Mouse (Mus musculus) erythroblast, embryonic 14.5 days (primary cell): ENCODE measurements around the gene Tmod4. TPM values are rescaled to one million over a fixed set of nuclear protein-coding genes. Genes with fewer than 3 reads are reported as not detected.

ENCODE experiments used
- H3K27me3 ChIP-seq: 2 replicates; pipeline ENCODE4 v1.6.1; 2012; ENCODE audit warnings: inconsistent platforms; ENCODE audit not compliant: control insufficient read depth
- H3K36me3 ChIP-seq: 2 replicates; pipeline ENCODE4 v1.6.1; 2012; ENCODE audit warnings: mild to moderate bottlenecking, inconsistent platforms; ENCODE audit not compliant: control insufficient read depth
- H3K4me1 ChIP-seq: 2 replicates; pipeline ENCODE4 v1.6.1; 2012; ENCODE audit warnings: inconsistent platforms; ENCODE audit not compliant: control insufficient read depth
- H3K4me3 ChIP-seq: replicated peaks from 2 replicates; pipeline ENCODE3; 2012; ENCODE audit warnings: moderate library complexity, mild to moderate bottlenecking, inconsistent platforms
- H3K9me3 ChIP-seq: 2 replicates; pipeline ENCODE4 v1.6.1; 2012; ENCODE audit warnings: low read length, inconsistent platforms, mixed read lengths; ENCODE audit not compliant: control insufficient read depth
- GATA1 ChIP-seq: IDR thresholded peaks from 2 replicates; pipeline ENCODE4 v1.6.1; 2012; ENCODE audit warnings: low read length, inconsistent platforms, mixed read lengths
- TAL1 ChIP-seq: IDR thresholded peaks from 3 replicates; pipeline ENCODE4 v1.6.1; 2012; ENCODE audit warnings: low read length, inconsistent platforms, mixed read lengths
- polyA plus RNA-seq: library from polyadenylated mRNA; stranded (reverse); fragments of >175 nt; gene quantifications from 2 replicates; pipeline ENCODE4 v1.2.3, GENCODE M21; 2012

The Tmod4 gene
- polyA plus RNA-seq, 1 experiment: not detected

DNA sequence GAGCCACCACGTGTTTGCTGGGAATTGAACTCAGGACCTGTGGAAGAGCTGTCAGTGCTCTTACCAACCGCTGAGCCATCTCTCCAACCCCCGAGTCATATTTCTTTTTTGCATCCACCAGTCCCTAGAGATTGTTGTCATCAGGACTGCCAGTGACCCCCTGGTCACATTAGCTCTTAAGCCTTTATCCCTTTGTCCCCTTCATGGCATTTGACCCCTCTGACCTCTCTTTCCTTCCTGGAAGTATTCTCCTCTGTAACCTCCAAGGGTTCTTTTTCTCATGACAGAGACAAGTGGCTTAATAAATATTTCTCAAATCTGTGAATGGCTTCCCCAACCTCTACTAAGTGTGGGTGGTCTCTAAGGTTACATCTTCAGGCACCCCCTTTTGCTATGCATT lies 23.6 kb downstream of the Tmod4 start:
- no peaks in the 10 kb centered on the region for H3K36me3 ChIP-seq
- no peak for TF ChIP-seq GATA1
- no peak for TF ChIP-seq TAL1
- H3K4me1 ChIP-seq: peaks cover under 1% of the 10 kb centered on the region; the same call in 1 of the 2 replicates
- peaks cover 13% of the 10 kb centered on the region for H3K27me3 ChIP-seq
- no peak overlapping the region for H3K4me3 ChIP-seq
- no peaks in the 10 kb centered on the region for H3K9me3 ChIP-seq

DNA sequence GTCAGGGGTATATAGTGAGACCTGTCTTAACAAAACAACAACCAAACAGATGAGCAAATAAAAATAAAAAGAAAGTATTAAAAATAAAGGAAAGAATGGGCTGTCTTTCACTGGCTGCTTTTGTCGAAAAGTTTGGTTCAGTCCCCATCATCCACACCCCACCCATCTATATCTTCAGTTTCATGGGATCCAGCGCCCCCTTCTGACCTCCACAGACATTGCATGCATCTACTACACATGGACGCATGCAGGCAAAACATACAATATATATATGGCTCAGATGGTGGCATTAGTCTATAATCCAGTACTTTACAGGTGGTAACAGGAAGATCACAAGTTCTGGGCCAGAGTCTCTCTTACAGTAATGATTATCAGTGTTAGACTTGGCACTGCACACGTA lies 29.6 kb downstream of the Tmod4 start:
- H3K27me3 ChIP-seq: peaks cover 14% of the 10 kb centered on the region
- H3K36me3 ChIP-seq: no peaks in the 10 kb centered on the region
- no peaks in the 10 kb centered on the region for H3K9me3 ChIP-seq
- no peak for TF ChIP-seq TAL1
- no peak for TF ChIP-seq GATA1
- no peaks in the 10 kb centered on the region for H3K4me1 ChIP-seq
- H3K4me3 ChIP-seq: no peak overlapping the region

DNA sequence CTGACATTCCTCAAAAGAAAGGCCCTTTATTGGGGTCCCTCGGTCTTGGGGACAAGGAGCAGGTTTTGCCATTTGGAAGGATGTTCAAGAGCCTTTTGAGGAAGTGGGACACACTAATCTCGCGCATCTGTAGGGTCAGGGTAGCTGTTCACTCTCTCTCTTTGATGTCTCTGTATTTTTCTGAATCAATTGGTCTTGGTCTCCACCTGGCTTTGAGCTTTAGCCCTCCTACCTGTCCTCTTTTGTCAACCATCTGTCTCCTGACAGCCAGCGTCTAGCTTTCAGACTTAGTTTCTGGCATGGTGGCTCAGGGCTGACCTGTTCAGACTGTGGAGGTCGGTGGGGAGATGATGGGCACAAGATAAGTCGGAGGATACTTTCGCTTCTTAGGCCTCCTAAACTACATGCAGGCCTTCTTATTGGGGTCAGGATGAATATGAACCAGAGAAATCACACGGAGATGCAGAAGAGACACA lies 35.3 kb downstream of the Tmod4 start:
- H3K9me3 ChIP-seq: peaks cover 3% of the 10 kb centered on the region; the same call in 1 of the 2 replicates
- peaks cover 63% of the 10 kb centered on the region for H3K27me3 ChIP-seq
- TF ChIP-seq GATA1 (peak; percentile 53; the same call in 1 of the 2 replicates), TAL1 (no peak)
- no peaks in the 10 kb centered on the region for H3K36me3 ChIP-seq
- H3K4me1 ChIP-seq: peaks cover 25% of the 10 kb centered on the region
- peak overlapping the region; percentile 72 for H3K4me3 ChIP-seq

- no peaks in the 10 kb centered on the region for H3K36me3 ChIP-seq
- TF ChIP-seq GATA1 (no peak), TAL1 (no peak)
- peaks cover 28% of the 10 kb centered on the region for H3K4me1 ChIP-seq
- H3K9me3 ChIP-seq: peaks cover 3% of the 10 kb centered on the region; the same call in 1 of the 2 replicates
- H3K27me3 ChIP-seq: peaks cover 67% of the 10 kb centered on the region
- H3K4me3 ChIP-seq: peak within 1 kb of the TSS; percentile 72
Measured at GRCm38 (mm10) chr3:95159987-95160963, 36.0 kb downstream of the Tmod4 start, which contains the start of gene Sema6c. Gene Sema6c, plus strand, starts transcription at chr3:95160457.

DNA sequence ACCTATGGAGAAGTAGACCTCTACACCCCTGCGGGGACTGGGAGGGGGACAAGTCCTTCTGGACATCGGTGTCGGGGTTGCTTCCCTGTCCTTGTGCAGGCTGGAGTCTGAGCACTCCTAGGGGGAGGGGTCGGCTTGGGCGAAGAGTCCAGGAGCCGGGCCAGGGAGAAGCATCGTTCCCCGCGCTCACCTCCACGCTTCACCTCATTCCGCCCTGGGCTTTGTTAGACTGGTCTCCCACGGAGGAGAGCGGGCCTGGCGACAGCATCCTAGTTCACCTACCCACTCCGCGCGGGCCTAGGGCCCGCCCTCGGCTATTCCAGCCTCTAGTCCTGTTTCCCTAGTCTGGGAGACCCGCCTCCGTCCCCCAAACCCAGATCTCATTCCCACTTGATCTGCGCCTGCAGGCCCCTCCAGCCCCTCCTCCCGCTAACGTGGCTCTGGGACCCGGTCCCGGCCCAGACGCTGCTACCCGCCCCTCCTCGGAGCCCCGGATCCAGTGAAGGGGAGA lies 36.8 kb downstream of the Tmod4 start:
- TF ChIP-seq TAL1 (no peak), GATA1 (no peak)
- Histone ChIP-seq H3K9me3 (peaks cover 3% of the 10 kb centered on the region; the same call in 1 of the 2 replicates), H3K4me3 (peak overlapping the region; percentile 72), H3K27me3 (peaks cover 67% of the 10 kb centered on the region), H3K4me1 (peaks cover 28% of the 10 kb centered on the region), H3K36me3 (no peaks in the 10 kb centered on the region)

- no peak for TF ChIP-seq TAL1
- no peak for TF ChIP-seq GATA1
- Histone ChIP-seq H3K4me1 (peaks cover 28% of the 10 kb centered on the region), H3K9me3 (peaks cover 3% of the 10 kb centered on the region; the same call in 1 of the 2 replicates), H3K27me3 (peaks cover 68% of the 10 kb centered on the region), H3K36me3 (no peaks in the 10 kb centered on the region), H3K4me3 (no peak overlapping the region)
Measured at GRCm38 (mm10) chr3:95161618-95162344, 37.5 kb downstream of the Tmod4 start.

GRCm38 (mm10) chr3:95162345-95162628 lies 38.0 kb downstream of the Tmod4 start:
- H3K9me3 ChIP-seq: peaks cover 3% of the 10 kb centered on the region; the same call in 1 of the 2 replicates
- peaks cover 28% of the 10 kb centered on the region for H3K4me1 ChIP-seq
- H3K36me3 ChIP-seq: no peaks in the 10 kb centered on the region
- H3K4me3 ChIP-seq: no peak overlapping the region
- TF ChIP-seq TAL1 (no peak), GATA1 (no peak)
- H3K27me3 ChIP-seq: peaks cover 69% of the 10 kb centered on the region

DNA sequence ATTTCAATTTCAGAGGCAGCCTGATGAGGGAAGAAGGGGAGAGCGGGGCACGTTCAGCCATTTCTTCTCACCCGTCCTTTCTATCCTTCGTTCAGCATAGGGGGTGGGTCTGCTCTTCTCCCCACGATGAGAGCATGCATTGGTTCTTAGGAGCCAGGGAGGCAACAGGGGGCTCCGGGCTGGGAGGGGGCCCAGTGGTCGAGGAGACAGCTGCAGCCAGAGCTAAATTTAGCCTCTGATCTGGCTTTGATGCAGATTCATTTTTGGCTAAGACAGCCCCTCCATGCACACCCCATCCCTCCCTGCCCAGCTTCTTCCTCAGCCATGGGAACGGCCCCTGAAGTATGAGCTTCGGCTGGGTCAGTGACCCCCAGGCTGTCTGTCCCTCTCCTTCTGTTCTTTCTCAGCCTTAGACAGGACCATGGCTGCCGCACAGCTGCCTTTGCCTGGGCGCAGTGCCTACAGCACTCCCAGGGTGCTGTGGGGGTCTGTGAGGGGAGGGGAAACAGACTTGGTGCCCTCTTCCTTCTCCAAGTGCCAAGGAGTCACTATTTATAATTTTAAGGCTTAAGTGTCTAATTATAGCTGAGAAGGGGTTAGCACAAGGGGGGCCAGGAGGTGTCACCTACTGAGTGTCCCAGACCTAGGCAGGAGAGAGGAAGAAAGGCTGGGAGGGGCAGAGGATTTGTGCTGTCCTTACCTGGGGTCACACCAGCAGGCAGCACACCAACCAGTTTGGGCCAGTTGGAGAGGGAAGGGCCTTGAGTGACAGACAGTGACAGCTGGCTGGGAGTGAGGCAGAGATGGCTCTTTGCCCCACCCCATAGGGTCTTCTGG lies 39.4 kb downstream of the Tmod4 start:
- H3K27me3 ChIP-seq: peaks cover 81% of the 10 kb centered on the region
- no peaks in the 10 kb centered on the region for H3K36me3 ChIP-seq
- TF ChIP-seq GATA1 (no peak), TAL1 (no peak)
- no peak overlapping the region for H3K4me3 ChIP-seq
- peaks cover 3% of the 10 kb centered on the region; the same call in 1 of the 2 replicates for H3K9me3 ChIP-seq
- peaks cover 28% of the 10 kb centered on the region for H3K4me1 ChIP-seq
